Mouse (Mus musculus) heart, embryonic 14.5 days (tissue): Measurements from ENCODE around the gene Zfp770. TPM values are rescaled to one million over a fixed set of nuclear protein-coding genes. Genes with fewer than 3 reads are reported as not detected.
"Not testable (repeated sequence)": the region's sequence is repeated elsewhere in the genome, so short reads cannot be mapped to it uniquely, and the experiment has no call there.

Experiments used
- ATAC-seq: fragments of 200-750 bp; cut with Nextera tagmentation; 2 replicates; pipeline ENCODE4 v1.8.0; 2017; ENCODE audit warnings: low read depth, moderate TSS enrichment; ENCODE audit not compliant: insufficient number of reproducible peaks, insufficient read depth, low FRiP score
- H3K27ac ChIP-seq, 2 experiments: fragments of 200-500 bp in 1 of 2; fragments of 300-500 bp in 1 of 2; sonication (generic) in 1 of 2; replicated peaks in 1 of 2; 2 replicates each; pipeline ENCODE4 v1.5.1; 2012 to 2014; ENCODE audit warnings: low read depth in 2 of 2, low read length in 2 of 2, control low read depth in 1 of 2, mild to moderate bottlenecking in 1 of 2, mixed read lengths in 1 of 2; ENCODE audit not compliant: control insufficient read depth in 1 of 2, insufficient read depth in 1 of 2
- H3K27me3 ChIP-seq: fragments of 300-500 bp; sonication (generic); 2 replicates; pipeline ENCODE4 v1.6.1; 2014; ENCODE audit warnings: mild to moderate bottlenecking, low read length, control low read depth; ENCODE audit not compliant: control insufficient read depth, insufficient read depth
- H3K36me3 ChIP-seq: fragments of 300-500 bp; sonication (generic); 2 replicates; pipeline ENCODE4 v1.6.1; 2014; ENCODE audit warnings: mild to moderate bottlenecking, control low read depth, low read length, mixed read lengths; ENCODE audit not compliant: control insufficient read depth, insufficient read depth
- H3K4me1 ChIP-seq, 2 experiments: fragments of 200-500 bp in 1 of 2; fragments of 300-500 bp in 1 of 2; sonication (generic) in 1 of 2; 2 replicates each; pipeline ENCODE4 v1.6.1; 2012 to 2014; ENCODE audit warnings: low read length in 2 of 2, control low read depth in 1 of 2, mixed read lengths in 1 of 2; ENCODE audit not compliant: control insufficient read depth in 2 of 2, insufficient read depth in 2 of 2
- H3K4me2 ChIP-seq: fragments of 300-500 bp; sonication (generic); 2 replicates; pipeline ENCODE4 v1.6.1; 2014; ENCODE audit warnings: mild to moderate bottlenecking, low read length
- H3K4me3 ChIP-seq, 2 experiments: fragments of 200-500 bp in 1 of 2; fragments of 300-500 bp in 1 of 2; sonication (generic) in 1 of 2; 2 replicates each; pipeline ENCODE4 v1.5.1; 2012 to 2014; ENCODE audit warnings: low read length in 2 of 2, mild to moderate bottlenecking in 2 of 2, control low read depth in 1 of 2, low read depth in 1 of 2, moderate library complexity in 1 of 2; ENCODE audit not compliant: control insufficient read depth in 1 of 2, insufficient read depth in 1 of 2
- H3K9ac ChIP-seq: fragments of 300-500 bp; sonication (generic); 2 replicates; pipeline ENCODE4 v1.6.1; 2014; ENCODE audit warnings: mild to moderate bottlenecking, low read length
- H3K9me3 ChIP-seq: fragments of 300-500 bp; sonication (generic); 2 replicates; pipeline ENCODE4 v1.6.1; 2016; ENCODE audit warnings: low read length, control low read depth; ENCODE audit not compliant: control insufficient read depth
- WGBS: fragments of 180-500 bp; shearing (Covaris S2); extraction: QIAGEN DNeasy Blood & Tissue Kit; methylation state at CpG from one replicate; pipeline ENCODE4 v1.1.7; 2014; 5-methylcytosine and 5-hydroxymethylcytosine counted together
- polyA plus RNA-seq: library from polyadenylated mRNA; unstranded; fragments of >200 nt; fragmentation: Nextera tagmentation; extraction: Ambion mirVana; gene quantifications from 2 replicates; pipeline ENCODE4 v1.2.1, GENCODE M21; 2014

Zfp770 gene
- polyA plus RNA-seq, 1 experiment from 2014 or later: 4.8 TPM

DNA sequence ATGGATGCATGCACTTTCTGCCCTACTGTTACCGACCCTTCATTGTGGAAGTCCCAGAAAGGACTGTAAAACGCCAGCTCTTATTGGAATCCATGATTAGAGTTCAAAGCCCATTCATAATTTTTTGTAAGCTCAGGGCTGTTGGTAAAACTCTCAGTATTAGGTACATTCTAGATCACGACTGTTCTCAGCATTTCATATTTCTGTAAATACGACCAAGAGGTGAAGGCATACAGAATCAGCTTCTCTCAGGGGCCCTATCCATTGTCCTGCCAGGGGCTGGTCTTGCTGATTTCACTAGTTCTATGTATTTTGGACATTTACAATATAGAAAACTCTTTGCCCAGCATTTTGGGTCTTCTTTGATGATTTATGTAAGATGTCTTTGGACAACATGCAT, 305 bp upstream of the Zfp770 start:
- WGBS: 34% methylated on average over 4 of the region's 4 CpGs
- H3K27ac ChIP-seq: no peak overlapping the region
- H3K4me3 ChIP-seq: peak overlapping the region; percentile 87 to 96

DNA sequence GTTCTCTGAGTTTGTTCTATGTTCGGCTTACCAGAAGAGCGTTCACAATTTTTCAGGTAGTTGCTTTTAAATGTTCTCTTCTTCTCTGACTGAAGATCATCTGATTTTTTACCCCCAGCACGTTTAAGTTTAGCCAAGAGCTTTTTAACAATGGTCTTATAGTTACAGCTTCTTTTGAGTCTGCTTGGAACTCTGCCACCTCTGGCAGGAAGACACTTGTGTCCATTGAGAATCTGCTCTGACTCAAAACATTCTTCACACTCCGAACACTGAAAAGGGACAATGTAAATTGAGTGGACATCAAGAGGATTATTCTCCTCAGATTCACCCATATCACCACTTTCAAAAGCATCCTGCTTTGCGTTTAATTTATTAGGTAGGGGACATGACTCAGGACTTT, 4.8 kb downstream of the Zfp770 start:
- H3K27me3 ChIP-seq: no peaks in the 10 kb centered on the region
- no peak overlapping the region for H3K9ac ChIP-seq
- no peak overlapping the region for H3K4me2 ChIP-seq
- H3K4me1 ChIP-seq: peaks cover 0 to 11% of the 10 kb centered on the region in 2 experiments; a peak in 2 of 4 replicates
- WGBS: 78% methylated on average over 5 of the region's 5 CpGs
- H3K9me3 ChIP-seq: no peaks in the 10 kb centered on the region
- peaks cover 26% of the 10 kb centered on the region for H3K36me3 ChIP-seq
- H3K27ac ChIP-seq: no peak overlapping the region
- ATAC-seq: no peak
- no peak overlapping the region for H3K4me3 ChIP-seq

More for the DNA sequence above, 305 bp upstream of the Zfp770 start:
- Histone ChIP-seq H3K36me3 (peaks cover 9% of the 10 kb centered on the region), H3K9me3 (no peaks in the 10 kb centered on the region), H3K9ac (peak overlapping the region; percentile 95), H3K27me3 (no peaks in the 10 kb centered on the region), H3K4me2 (peak overlapping the region; percentile 64), H3K4me1 (peaks cover 0 to 13% of the 10 kb centered on the region in 2 experiments; a peak in 2 of 4 replicates)
- ATAC-seq: no peak

DNA sequence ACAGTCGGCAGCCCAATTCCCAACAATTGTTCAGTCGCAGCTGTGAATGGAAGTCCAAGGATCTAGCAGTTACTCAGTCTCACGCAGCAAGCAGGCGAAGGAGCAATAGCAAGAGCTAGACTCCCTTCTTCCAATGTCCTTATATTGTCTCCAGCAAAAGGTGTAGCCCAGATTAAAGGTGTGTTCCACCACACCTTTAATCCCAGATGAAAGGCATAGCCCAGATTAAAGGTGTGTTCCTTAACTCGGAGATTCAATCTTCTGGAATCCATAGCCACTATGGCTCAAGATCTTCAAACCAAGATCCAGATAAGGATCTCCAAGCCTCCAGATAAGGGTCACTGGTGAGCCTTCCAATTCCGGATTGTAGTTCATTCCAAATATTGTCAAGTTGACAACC, 14.3 kb downstream of the Zfp770 start, which contains the start of gene Aqr:
Gene Aqr, minus strand, starts transcription at position 101 of the 400 bp plus-strand sequence.
- not testable (repeated sequence) for H3K27ac ChIP-seq, H3K27me3 ChIP-seq, H3K9ac ChIP-seq, H3K4me2 ChIP-seq, H3K4me3 ChIP-seq, H3K9me3 ChIP-seq, H3K4me1 ChIP-seq, ATAC-seq, H3K36me3 ChIP-seq
- 46% methylated on average over 1 of the region's 6 CpGs for WGBS

- Histone ChIP-seq H3K36me3 (no peaks in the 10 kb centered on the region), H3K4me2 (no peak overlapping the region)
- WGBS: 38% methylated on average over 4 of the region's 4 CpGs
Measured at GRCm38 (mm10) chr2:114177802-114178733, 23.2 kb downstream of the Zfp770 start.

GRCm38 (mm10) chr2:114174651-114175484, 26.4 kb downstream of the Zfp770 start:
- Histone ChIP-seq H3K36me3 (peaks cover 18% of the 10 kb centered on the region), H3K4me2 (peak overlapping the region; percentile 96), H3K27ac (no peak overlapping the region), H3K4me3 (peak overlapping the region; percentile 79 to 99), H3K27me3 (no peaks in the 10 kb centered on the region), H3K9ac (peak overlapping the region; percentile 87), H3K4me1 (peaks cover 0 to 8% of the 10 kb centered on the region in 2 experiments; a peak in 3 of 4 replicates), H3K9me3 (no peaks in the 10 kb centered on the region)
- WGBS: under 1% methylated on average over 44 of the region's 44 CpGs
- ATAC-seq: peak; percentile 72

More at GRCm38 (mm10) chr2:114177802-114178733, 23.2 kb downstream of the Zfp770 start:
- Histone ChIP-seq H3K4me3 (no peak overlapping the region), H3K27me3 (no peaks in the 10 kb centered on the region), H3K4me1 (peaks cover 0 to 8% of the 10 kb centered on the region in 2 experiments; a peak in 3 of 4 replicates), H3K27ac (no peak overlapping the region), H3K9ac (no peak overlapping the region), H3K9me3 (no peaks in the 10 kb centered on the region)
- ATAC-seq: no peak

GRCm38 (mm10) chr2:114173248-114173647, 28.0 kb downstream of the Zfp770 start:
- Histone ChIP-seq H3K27me3 (no peaks in the 10 kb centered on the region), H3K36me3 (peaks cover 25% of the 10 kb centered on the region), H3K9me3 (no peaks in the 10 kb centered on the region), H3K4me1 (peaks cover 0 to 8% of the 10 kb centered on the region in 2 experiments; a peak in 3 of 4 replicates), H3K27ac (no peak overlapping the region), H3K9ac (no peak overlapping the region), H3K4me2 (no peak overlapping the region), H3K4me3 (no peak overlapping the region)
- ATAC-seq: no peak

GRCm38 (mm10) chr2:114167837-114168236, 33.4 kb downstream of the Zfp770 start:
- no peak overlapping the region for H3K27ac ChIP-seq
- H3K9me3 ChIP-seq: no peaks in the 10 kb centered on the region
- H3K36me3 ChIP-seq: peaks cover 63% of the 10 kb centered on the region
- no peaks in the 10 kb centered on the region for H3K27me3 ChIP-seq
- no peak overlapping the region for H3K4me2 ChIP-seq
- H3K4me1 ChIP-seq: no peaks in the 10 kb centered on the region
- no peak overlapping the region for H3K4me3 ChIP-seq
- H3K9ac ChIP-seq: no peak overlapping the region
- no peak for ATAC-seq
